Mouse (Mus musculus) hindbrain, embryonic 11.5 days (tissue): ENCODE measurements around the gene Gucd1. TPM values are rescaled to one million over a fixed set of nuclear protein-coding genes. Genes with fewer than 3 reads are reported as not detected.

Source experiments
- ATAC-seq: fragments of 200-750 bp; cut with Nextera tagmentation; 2 replicates; pipeline ENCODE4 v1.8.0; 2017; ENCODE audit warnings: mild to moderate bottlenecking, moderate TSS enrichment, moderate library complexity; ENCODE audit not compliant: low FRiP score
- DNase-seq: peaks from one replicate; pipeline ENCODE4 v3.0.0-alpha.2; 2015; ENCODE audit warnings: low spot score
- H3K27ac ChIP-seq: fragments of 300-500 bp; sonication (generic); 2 replicates; pipeline ENCODE4 v1.5.1; 2014; ENCODE audit warnings: mild to moderate bottlenecking, low read depth, low read length
- H3K27me3 ChIP-seq: fragments of 300-500 bp; sonication (generic); 2 replicates; pipeline ENCODE4 v1.6.1; 2014; ENCODE audit warnings: mild to moderate bottlenecking, low read length, moderate library complexity, mixed read lengths; ENCODE audit not compliant: control insufficient read depth, insufficient read depth
- H3K36me3 ChIP-seq: fragments of 300-500 bp; sonication (generic); 2 replicates; pipeline ENCODE4 v1.6.1; 2014; ENCODE audit warnings: mild to moderate bottlenecking, low read length, moderate library complexity, mixed read lengths; ENCODE audit not compliant: control insufficient read depth, insufficient read depth
- H3K4me1 ChIP-seq: fragments of 300-500 bp; sonication (generic); replicated peaks from 2 replicates; pipeline ENCODE4 v1.6.1; 2014; ENCODE audit warnings: low read length, mixed read lengths; ENCODE audit not compliant: control insufficient read depth, insufficient read depth
- H3K4me2 ChIP-seq: fragments of 300-500 bp; sonication (generic); replicated peaks from 2 replicates; pipeline ENCODE4 v1.6.1; 2014; ENCODE audit warnings: mild to moderate bottlenecking, low read depth, low read length
- H3K4me3 ChIP-seq: fragments of 300-500 bp; sonication (generic); 2 replicates; pipeline ENCODE4 v1.5.1; 2014; ENCODE audit warnings: low read depth, low read length
- H3K9ac ChIP-seq: fragments of 300-500 bp; sonication (generic); 2 replicates; pipeline ENCODE4 v1.6.1; 2014; ENCODE audit warnings: low read depth, low read length
- H3K9me3 ChIP-seq: fragments of 300-500 bp; sonication (generic); 2 replicates; pipeline ENCODE4 v1.6.1; 2016; ENCODE audit warnings: low read length; ENCODE audit not compliant: control insufficient read depth
- WGBS: fragments of 180-500 bp; shearing (Covaris S2); extraction: QIAGEN DNeasy Blood & Tissue Kit; methylation state at CpG from one replicate; pipeline ENCODE4 v1.1.7; 2014; 5-methylcytosine and 5-hydroxymethylcytosine counted together
- polyA plus RNA-seq: library from polyadenylated mRNA; unstranded; fragments of >200 nt; fragmentation: Nextera tagmentation; extraction: Ambion mirVana; gene quantifications from 2 replicates; pipeline ENCODE4 v1.2.1, GENCODE M21; 2014

Gucd1 gene
- polyA plus RNA-seq, 1 experiment from 2014 or later, result 26.7 TPM

DNA sequence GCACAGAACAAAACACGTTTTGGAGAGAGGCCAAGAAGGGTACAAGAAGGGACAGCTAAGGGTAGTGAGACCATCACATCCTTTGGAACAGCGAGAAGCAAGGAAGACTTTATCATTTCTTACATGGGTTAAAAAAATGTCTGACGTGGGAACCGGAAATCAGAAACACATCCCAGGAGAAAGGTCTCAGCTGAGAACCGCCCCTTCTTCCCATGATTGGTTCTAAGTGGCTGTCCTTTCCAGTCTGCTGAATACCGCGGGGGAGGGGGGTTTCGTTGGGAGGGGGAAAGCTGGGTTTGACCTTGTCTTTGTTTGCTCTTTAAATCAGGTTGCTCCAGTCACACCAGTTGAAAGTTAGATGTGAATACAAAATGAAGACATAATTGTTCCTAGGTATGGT is 72.7 kb downstream of the Gucd1 start:
- Histone ChIP-seq H3K36me3 (no peaks in the 10 kb centered on the region), H3K27ac (no peak overlapping the region), H3K9me3 (no peaks in the 10 kb centered on the region), H3K9ac (no peak overlapping the region), H3K27me3 (no peaks in the 10 kb centered on the region), H3K4me2 (no peak overlapping the region), H3K4me1 (no peaks in the 10 kb centered on the region), H3K4me3 (no peak overlapping the region)
- 58% methylated on average over 8 of the region's 8 CpGs for WGBS
- DNase-seq (peak; percentile 4), ATAC-seq (no peak)

DNA sequence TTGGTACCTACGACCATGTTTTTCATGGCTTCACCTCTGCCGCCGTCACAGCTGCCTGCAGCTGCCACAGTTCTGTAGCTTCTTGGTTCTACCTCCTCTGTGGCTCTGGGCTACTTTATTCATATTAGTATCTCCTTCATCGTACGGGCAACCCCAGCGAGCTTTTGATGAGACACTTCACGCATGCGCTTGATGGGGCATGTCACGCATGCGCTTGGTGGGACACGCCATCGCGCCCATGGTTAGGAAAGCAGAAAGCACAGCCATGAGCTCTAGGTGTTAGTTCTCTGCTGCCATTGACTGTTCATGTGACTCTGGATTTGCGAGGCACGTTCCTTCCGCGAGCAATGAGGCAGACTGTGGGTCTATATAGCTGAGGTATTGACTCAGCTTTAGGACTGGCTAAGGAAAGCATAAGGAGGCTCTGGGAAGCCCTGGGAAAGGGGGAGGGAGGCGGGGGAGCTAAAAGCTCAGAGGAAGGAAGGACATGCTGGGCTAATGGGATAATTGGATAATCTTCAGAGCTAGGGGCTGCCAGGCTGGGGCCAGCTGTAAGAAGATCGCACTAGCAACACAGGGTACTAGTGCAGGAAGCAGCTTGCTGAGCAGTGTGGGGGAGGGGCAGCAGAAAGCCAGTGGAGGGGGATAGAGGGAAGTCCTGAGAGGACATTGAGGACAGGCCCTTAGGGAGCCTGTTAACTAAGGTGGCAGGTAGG is 73.5 kb downstream of the Gucd1 start:
- Histone ChIP-seq H3K4me2 (no peak overlapping the region), H3K4me1 (no peaks in the 10 kb centered on the region), H3K9ac (no peak overlapping the region), H3K4me3 (no peak overlapping the region), H3K36me3 (no peaks in the 10 kb centered on the region), H3K9me3 (no peaks in the 10 kb centered on the region), H3K27ac (no peak overlapping the region), H3K27me3 (no peaks in the 10 kb centered on the region)
- 77% methylated on average over 19 of the region's 19 CpGs for WGBS
- ATAC-seq (peak; percentile 67; the same call in 1 of the 2 replicates), DNase-seq (peak; percentile 48)

DNA sequence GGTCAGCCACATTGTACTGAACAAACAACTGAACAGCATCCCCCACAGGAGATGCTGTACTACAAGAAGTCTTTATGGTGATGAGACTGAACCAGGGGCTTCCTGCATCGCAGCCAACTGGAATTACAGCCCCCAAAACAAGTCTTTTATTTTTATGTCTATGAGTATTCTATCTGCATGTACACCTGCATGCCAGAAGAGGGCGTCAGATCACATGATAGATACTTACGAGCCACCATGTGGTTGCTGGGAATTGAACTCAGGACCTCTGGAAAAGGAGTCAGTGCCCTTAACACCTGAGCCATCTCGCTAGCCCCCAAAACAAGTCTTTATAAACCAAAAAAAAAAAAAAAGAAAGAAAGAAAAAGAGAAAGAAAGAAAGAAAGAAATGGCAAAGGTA is 74.8 kb downstream of the Gucd1 start:
- H3K4me3 ChIP-seq, result no peak overlapping the region
- no peak overlapping the region for H3K9ac ChIP-seq
- no peak overlapping the region for H3K4me2 ChIP-seq
- no peak for ATAC-seq
- H3K36me3 ChIP-seq, result no peaks in the 10 kb centered on the region
- no peak overlapping the region for H3K27ac ChIP-seq
- no peaks in the 10 kb centered on the region for H3K9me3 ChIP-seq
- WGBS, result 83% methylated on average over 4 of the region's 4 CpGs
- no peaks in the 10 kb centered on the region for H3K4me1 ChIP-seq
- DNase-seq, result no peak
- H3K27me3 ChIP-seq, result no peaks in the 10 kb centered on the region

DNA sequence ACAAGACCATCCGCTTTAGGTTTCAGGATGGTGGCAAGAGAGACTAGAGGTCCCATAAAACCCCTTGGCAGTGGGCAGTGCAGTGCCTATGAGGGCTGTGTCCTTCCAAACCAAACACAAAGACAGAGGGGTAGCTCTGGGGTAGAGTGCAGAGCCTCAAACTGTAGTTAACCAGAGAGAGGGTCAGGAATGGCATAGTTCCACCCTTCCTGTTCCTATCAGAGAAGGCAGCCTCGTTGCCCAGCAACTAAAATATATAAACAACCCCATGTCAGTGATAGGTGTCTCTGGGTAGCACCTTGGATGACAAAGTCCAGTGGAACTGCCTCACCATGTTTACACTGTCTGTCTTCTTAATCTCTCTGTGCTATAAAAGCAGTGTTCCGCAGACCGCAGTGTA is 76.0 kb downstream of the Gucd1 start:
- Histone ChIP-seq H3K36me3 (no peaks in the 10 kb centered on the region), H3K4me1 (no peaks in the 10 kb centered on the region), H3K9me3 (no peaks in the 10 kb centered on the region), H3K9ac (no peak overlapping the region), H3K4me3 (no peak overlapping the region), H3K4me2 (no peak overlapping the region), H3K27me3 (no peaks in the 10 kb centered on the region), H3K27ac (no peak overlapping the region)
- ATAC-seq, result no peak
- no peak for DNase-seq
- 88% methylated on average over 4 of the region's 4 CpGs for WGBS

DNA sequence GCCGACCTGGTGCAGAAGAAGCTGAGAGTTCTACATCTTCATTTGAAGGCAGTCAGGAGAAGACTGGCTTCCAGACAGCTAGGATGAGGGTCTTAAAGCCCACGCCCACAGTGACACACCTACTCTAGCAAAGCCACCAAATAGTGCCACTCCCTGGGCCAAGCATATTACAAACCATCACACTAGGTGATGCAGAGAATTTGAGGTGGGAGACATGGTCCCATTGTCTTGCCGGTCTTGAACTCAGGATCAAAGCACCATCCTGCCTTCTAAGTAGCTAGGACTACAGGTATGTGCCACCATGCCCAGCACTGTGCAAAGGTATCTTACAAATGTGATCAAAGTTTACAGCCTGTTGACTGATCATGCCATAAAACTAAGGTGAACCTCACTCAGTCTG is 77.0 kb downstream of the Gucd1 start:
- Histone ChIP-seq H3K9ac (no peak overlapping the region), H3K4me3 (no peak overlapping the region), H3K9me3 (no peaks in the 10 kb centered on the region), H3K4me2 (no peak overlapping the region), H3K27me3 (no peaks in the 10 kb centered on the region), H3K27ac (no peak overlapping the region), H3K4me1 (no peaks in the 10 kb centered on the region), H3K36me3 (no peaks in the 10 kb centered on the region)
- no peak for ATAC-seq
- WGBS, result 78% methylated on average over 3 of the region's 3 CpGs
- no peak for DNase-seq

DNA sequence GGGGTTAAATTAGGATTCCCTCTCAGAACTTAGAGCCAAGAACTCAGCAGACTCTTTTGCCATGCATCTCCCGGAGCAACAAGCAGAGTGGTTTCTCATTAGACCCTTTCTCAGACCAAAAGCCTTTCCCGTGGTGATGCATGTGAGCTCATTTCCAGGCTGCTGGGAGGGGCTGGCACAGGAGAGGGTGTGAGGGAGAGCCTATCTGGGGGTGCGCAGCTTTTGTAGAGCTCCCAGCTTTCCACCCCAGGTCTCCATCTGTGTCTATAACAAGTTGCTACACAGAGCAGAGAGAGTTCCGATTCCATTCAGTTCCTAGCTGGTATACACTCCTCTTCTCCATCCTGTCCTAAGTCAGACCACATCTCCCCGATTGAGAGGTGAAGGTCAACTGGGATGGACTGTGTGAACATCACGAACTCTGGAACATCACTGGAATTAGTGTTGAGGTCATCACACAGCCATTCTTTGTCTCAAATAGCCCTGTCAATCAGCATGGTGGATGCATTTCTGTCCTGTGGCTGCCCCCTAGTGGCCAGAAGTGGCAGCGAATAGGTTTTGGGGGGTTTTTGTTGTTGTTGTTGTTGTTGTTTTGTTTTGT is 78.5 kb downstream of the Gucd1 start:
- Histone ChIP-seq H3K4me3 (no peak overlapping the region), H3K27ac (peak overlapping the region; percentile 17; the same call in 1 of the 2 replicates), H3K4me2 (no peak overlapping the region), H3K4me1 (no peaks in the 10 kb centered on the region), H3K36me3 (no peaks in the 10 kb centered on the region), H3K9ac (no peak overlapping the region), H3K9me3 (no peaks in the 10 kb centered on the region), H3K27me3 (no peaks in the 10 kb centered on the region)
- DNase-seq (peak; percentile 74), ATAC-seq (peak; percentile 45; the same call in 1 of the 2 replicates)
- WGBS, result 48% methylated on average over 7 of the region's 7 CpGs

DNA sequence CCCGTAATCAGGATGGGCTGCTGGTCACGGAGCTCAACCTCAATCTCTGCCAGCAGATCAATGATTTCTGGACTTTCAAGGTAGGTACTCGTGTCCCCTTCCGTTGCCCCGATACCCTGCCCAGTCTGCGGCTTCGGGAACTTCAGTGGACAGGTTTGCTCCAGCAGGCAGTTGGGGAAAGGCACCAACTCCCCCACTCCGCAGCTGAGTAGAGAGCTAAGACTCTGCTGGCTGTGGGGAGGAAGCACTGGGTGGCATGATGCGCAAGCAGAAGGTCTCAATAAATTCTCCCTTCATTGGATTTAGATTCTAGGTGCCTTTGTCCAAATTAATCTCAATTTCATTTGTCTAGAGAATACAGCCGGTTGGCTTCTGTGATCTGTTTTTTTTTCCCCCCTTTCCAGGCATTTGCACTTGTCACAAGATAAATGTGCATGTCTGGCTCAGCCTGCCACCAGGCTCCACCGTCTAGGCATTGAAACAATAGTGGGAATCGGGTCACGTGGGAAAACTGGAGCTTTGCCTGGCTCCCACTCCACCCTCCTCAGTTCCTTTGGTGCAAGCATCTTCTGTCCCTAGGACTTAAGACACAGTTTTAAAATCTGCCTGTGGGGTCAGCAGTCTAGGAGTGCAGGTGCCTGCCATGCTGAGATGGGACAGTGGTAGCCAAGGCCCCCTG is 79.5 kb downstream of the Gucd1 start:
- no peak overlapping the region for H3K9ac ChIP-seq

DNA sequence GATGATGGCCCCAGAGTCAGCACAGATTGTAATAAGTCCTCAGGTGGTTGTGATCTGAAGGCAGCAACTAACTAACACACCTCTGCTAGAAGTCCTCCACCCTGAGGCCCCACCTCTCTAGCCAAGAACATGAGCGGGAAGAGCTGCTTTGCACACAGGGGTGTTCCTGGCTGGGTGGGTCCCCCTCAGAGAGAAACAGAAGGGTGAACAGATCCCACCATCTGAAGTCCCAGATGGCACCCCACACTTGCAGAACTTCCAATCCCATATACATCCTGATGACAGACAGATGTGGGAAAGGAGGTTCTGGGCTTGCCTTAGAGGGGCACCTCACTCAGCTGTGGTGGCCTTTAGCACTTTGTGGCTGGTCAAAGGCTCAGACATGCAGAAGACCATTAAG is 80.5 kb downstream of the Gucd1 start:
- H3K36me3 ChIP-seq, result no peaks in the 10 kb centered on the region
- H3K4me2 ChIP-seq, result no peak overlapping the region
- DNase-seq, result no peak
- H3K27me3 ChIP-seq, result no peaks in the 10 kb centered on the region
- no peak overlapping the region for H3K9ac ChIP-seq
- H3K27ac ChIP-seq, result no peak overlapping the region
- no peak overlapping the region for H3K4me3 ChIP-seq
- WGBS, result 95% methylated on average over 1 of the region's 1 CpGs
- H3K4me1 ChIP-seq, result no peaks in the 10 kb centered on the region
- no peak for ATAC-seq
- H3K9me3 ChIP-seq, result no peaks in the 10 kb centered on the region

More for the DNA sequence above, 79.5 kb downstream of the Gucd1 start:
- H3K4me3 ChIP-seq, result no peak overlapping the region
- ATAC-seq (peak; percentile 57), DNase-seq (peak; percentile 42)
- H3K4me2 ChIP-seq, result no peak overlapping the region
- H3K4me1 ChIP-seq, result no peaks in the 10 kb centered on the region
- H3K36me3 ChIP-seq, result no peaks in the 10 kb centered on the region
- H3K27me3 ChIP-seq, result no peaks in the 10 kb centered on the region
- WGBS, result 66% methylated on average over 13 of the region's 13 CpGs
- no peaks in the 10 kb centered on the region for H3K9me3 ChIP-seq
- 0 out of 2 replicates have a peak overlapping the region, but pooled peaks have one; percentile 39 for H3K27ac ChIP-seq
